Mouse (Mus musculus): Measurements from ENCODE around the gene Ttc28.

DNA sequence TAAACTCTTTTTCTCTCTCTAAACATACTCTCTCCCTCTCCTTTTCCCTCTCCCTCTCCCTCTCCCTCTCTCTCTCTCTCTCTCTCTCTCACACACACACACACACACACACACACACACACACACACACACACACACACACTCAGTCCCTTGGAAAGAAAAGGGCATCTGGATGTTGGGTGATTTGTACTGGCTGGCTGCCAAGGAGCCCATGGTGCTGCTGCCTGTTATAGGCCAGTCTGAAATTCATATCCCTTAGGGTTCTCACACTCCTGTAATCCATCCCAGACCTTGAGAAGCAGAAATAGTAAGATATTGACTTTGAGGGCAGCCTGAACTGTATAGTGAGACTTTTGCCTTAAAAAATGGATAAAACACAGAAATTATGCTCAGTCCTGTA, 4.9 kb upstream of the Ttc28 start:
- TF ChIP-seq POLR2A (IDR thresholded peaks at IDR 0.05; ENCODE audit: low read depth, low read length): no peak
- no peak for TF ChIP-seq CTCF (conservative IDR thresholded peaks at IDR 0.05 in 1 of 2, IDR thresholded peaks at IDR 0.05 in 1 of 2; ENCODE audit: low read depth in 2 of 2, low read length in 2 of 2)
- no peak for TF ChIP-seq GABPA (IDR thresholded peaks at IDR 0.05; ENCODE audit: insufficient replicate concordance, low read depth, low read length)
- no peak for TF ChIP-seq EP300 (IDR thresholded peaks at IDR 0.05; ENCODE audit: low read length)
- TF ChIP-seq CHD2 (IDR thresholded peaks at IDR 0.05; ENCODE audit: low read length): no peak
- TF ChIP-seq MAFK (IDR thresholded peaks at IDR 0.05; ENCODE audit: insufficient replicate concordance, low read length): no peak
- no peak for TF ChIP-seq MAZ (IDR thresholded peaks at IDR 0.05; ENCODE audit: low read depth, low read length)
- TF ChIP-seq ZKSCAN1 (IDR thresholded peaks at IDR 0.05; ENCODE audit: borderline replicate concordance, low read depth, low read length): no peak
- TF ChIP-seq MAX (IDR thresholded peaks at IDR 0.05; ENCODE audit: low read length): no peak
- TF ChIP-seq KAT2A (IDR thresholded peaks at IDR 0.05; ENCODE audit: insufficient replicate concordance, low read length): no peak

All from CH12.LX (cell line).